Mouse (Mus musculus) limb, embryonic 14.5 days (tissue): ENCODE results near the gene Hspb1. TPM values are rescaled to one million over a fixed set of nuclear protein-coding genes. Genes with fewer than 3 reads are reported as not detected.

Experiments
- ATAC-seq: fragments of 200-750 bp; cut with Nextera tagmentation; 2 replicates; pipeline ENCODE4 v1.8.0; 2017; ENCODE audit warnings: low read depth, moderate number of reproducible peaks, moderate TSS enrichment; ENCODE audit not compliant: low FRiP score
- DNase-seq: peaks from one replicate; pipeline ENCODE4 v3.0.0-alpha.2; 2015; ENCODE audit warnings: low spot score
- H3K27ac ChIP-seq: fragments of 300-500 bp; sonication (generic); replicated peaks from 2 replicates; pipeline ENCODE4 v1.5.1; 2014; ENCODE audit warnings: low read depth, mild to moderate bottlenecking, low read length, moderate library complexity, mixed read lengths
- H3K27me3 ChIP-seq: fragments of 300-500 bp; sonication (generic); 2 replicates; pipeline ENCODE4 v1.6.1; 2014; ENCODE audit warnings: low read length, mixed read lengths; ENCODE audit not compliant: control insufficient read depth, insufficient read depth
- H3K36me3 ChIP-seq: fragments of 300-500 bp; sonication (generic); 2 replicates; pipeline ENCODE4 v1.6.1; 2014; ENCODE audit warnings: mild to moderate bottlenecking, low read length, moderate library complexity, mixed read lengths; ENCODE audit not compliant: control insufficient read depth, insufficient read depth
- H3K4me1 ChIP-seq: fragments of 300-500 bp; sonication (generic); 2 replicates; pipeline ENCODE4 v1.6.1; 2014; ENCODE audit warnings: antibody characterized with exemption, low read length, mixed read lengths; ENCODE audit not compliant: control insufficient read depth, insufficient read depth
- H3K4me2 ChIP-seq: fragments of 300-500 bp; sonication (generic); replicated peaks from 2 replicates; pipeline ENCODE4 v1.6.1; 2014; ENCODE audit warnings: low read depth, mild to moderate bottlenecking, low read length, moderate library complexity; ENCODE audit not compliant: severe bottlenecking
- H3K4me3 ChIP-seq: fragments of 300-500 bp; sonication (generic); replicated peaks from 2 replicates; pipeline ENCODE4 v1.5.1; 2014; ENCODE audit warnings: low read length
- H3K9ac ChIP-seq: fragments of 300-500 bp; sonication (generic); 2 replicates; pipeline ENCODE4 v1.6.1; 2014; ENCODE audit warnings: mild to moderate bottlenecking, low read depth, low read length, moderate library complexity; ENCODE audit not compliant: severe bottlenecking
- H3K9me3 ChIP-seq: fragments of 300-500 bp; sonication (generic); 2 replicates; pipeline ENCODE4 v1.6.1; 2016; ENCODE audit warnings: low read length; ENCODE audit not compliant: control insufficient read depth
- POLR2A ChIP-seq: fragments of 200-500 bp; IDR thresholded peaks from 2 replicates; pipeline ENCODE4 v1.8.0; 2012; ENCODE audit warnings: inconsistent platforms, mild to moderate bottlenecking, moderate library complexity, borderline replicate concordance; ENCODE audit not compliant: insufficient read depth, insufficient read length; ENCODE audit errors: extremely low read depth
- WGBS: fragments of 180-500 bp; shearing (Covaris S2); extraction: QIAGEN DNeasy Blood & Tissue Kit; methylation state at CpG from one replicate; pipeline ENCODE4 v1.1.7; 2014; 5-methylcytosine and 5-hydroxymethylcytosine counted together
- polyA plus RNA-seq, 2 experiments: library from polyadenylated mRNA; depleted of rRNA in 1 of 2; stranded (reverse) in 1 of 2; unstranded in 1 of 2; fragments of >200 nt; fragmentation: Nextera tagmentation in 1 of 2; extraction: Ambion mirVana in 1 of 2; gene quantifications; 2 replicates each; pipeline versions ENCODE4 v1.2.1 to v1.2.3; 2012 to 2014

Hspb1 gene
- polyA plus RNA-seq, 2 experiments = 326 to 574 TPM

GRCm38 (mm10) chr5:135929685-135930424 lies 42.1 kb downstream of the Hspb1 start:
- Histone ChIP-seq H3K4me3 (no peak overlapping the region), H3K27me3 (no peaks in the 10 kb centered on the region), H3K36me3 (peaks cover 69% of the 10 kb centered on the region), H3K4me2 (no peak overlapping the region), H3K9ac (no peak overlapping the region), H3K27ac (no peak overlapping the region), H3K9me3 (no peaks in the 10 kb centered on the region), H3K4me1 (peaks cover 10% of the 10 kb centered on the region; the same call in 1 of the 2 replicates)
- DNase-seq (no peak), ATAC-seq (no peak)
- TF ChIP-seq POLR2A = no peak
- WGBS = 71% methylated on average over 6 of the region's 6 CpGs

GRCm38 (mm10) chr5:135931526-135931925 lies 43.8 kb downstream of the Hspb1 start:
- no peak for TF ChIP-seq POLR2A
- Histone ChIP-seq H3K9me3 (no peaks in the 10 kb centered on the region), H3K27me3 (no peaks in the 10 kb centered on the region), H3K27ac (no peak overlapping the region), H3K9ac (no peak overlapping the region), H3K36me3 (peaks cover 52% of the 10 kb centered on the region), H3K4me3 (no peak overlapping the region), H3K4me1 (peaks cover 14% of the 10 kb centered on the region; the same call in 1 of the 2 replicates), H3K4me2 (no peak overlapping the region)
- no peak for DNase-seq
- WGBS = 93% methylated on average over 9 of the region's 9 CpGs
- ATAC-seq = no peak

GRCm38 (mm10) chr5:135932359-135932758 lies 44.6 kb downstream of the Hspb1 start:
- Histone ChIP-seq H3K9ac (no peak overlapping the region), H3K9me3 (no peaks in the 10 kb centered on the region), H3K27me3 (no peaks in the 10 kb centered on the region), H3K4me1 (peaks cover 14% of the 10 kb centered on the region; the same call in 1 of the 2 replicates), H3K27ac (no peak overlapping the region), H3K4me2 (no peak overlapping the region), H3K4me3 (no peak overlapping the region), H3K36me3 (peaks cover 44% of the 10 kb centered on the region)
- ATAC-seq (no peak), DNase-seq (no peak)
- WGBS = 89% methylated on average over 2 of the region's 2 CpGs
- TF ChIP-seq POLR2A = no peak

- DNase-seq (no peak), ATAC-seq (no peak)
- 13% methylated on average over 12 of the region's 12 CpGs for WGBS
- H3K4me2 ChIP-seq = peak overlapping the region; percentile 62
- TF ChIP-seq POLR2A = no peak
- H3K27me3 ChIP-seq = no peaks in the 10 kb centered on the region
- peak overlapping the region; percentile 87 for H3K27ac ChIP-seq
- H3K9me3 ChIP-seq = no peaks in the 10 kb centered on the region
- H3K4me1 ChIP-seq = peaks cover 14% of the 10 kb centered on the region; the same call in 1 of the 2 replicates
- peak overlapping the region; percentile 88 for H3K4me3 ChIP-seq
- peaks cover 34% of the 10 kb centered on the region for H3K36me3 ChIP-seq
- peak overlapping the region; percentile 72 for H3K9ac ChIP-seq
Measured at GRCm38 (mm10) chr5:135933222-135933899, 45.6 kb downstream of the Hspb1 start.

- 2% methylated on average over 33 of the region's 35 CpGs for WGBS
- TF ChIP-seq POLR2A = no peak
- Histone ChIP-seq H3K4me1 (peaks cover 14% of the 10 kb centered on the region; the same call in 1 of the 2 replicates), H3K4me3 (peak overlapping the region; percentile 88), H3K27me3 (no peaks in the 10 kb centered on the region), H3K9me3 (no peaks in the 10 kb centered on the region), H3K36me3 (peaks cover 29% of the 10 kb centered on the region), H3K27ac (peak overlapping the region; percentile 87), H3K9ac (peak overlapping the region; percentile 72), H3K4me2 (peak overlapping the region; percentile 62)
- DNase-seq = peak; percentile 56
- ATAC-seq = peak; percentile 62
Measured at GRCm38 (mm10) chr5:135933900-135934441, 46.3 kb downstream of the Hspb1 start.
